Mouse (Mus musculus): ENCODE data around the gene Napepld. TPM values are rescaled to one million over a fixed set of nuclear protein-coding genes. Genes with fewer than 3 reads are reported as not detected.

Napepld gene
- 3.1 and 3.7 TPM in 2 replicates for polyA plus RNA-seq (2016; fragmentation: Nextera tagmentation; extraction: Ambion mirVana)

DNA sequence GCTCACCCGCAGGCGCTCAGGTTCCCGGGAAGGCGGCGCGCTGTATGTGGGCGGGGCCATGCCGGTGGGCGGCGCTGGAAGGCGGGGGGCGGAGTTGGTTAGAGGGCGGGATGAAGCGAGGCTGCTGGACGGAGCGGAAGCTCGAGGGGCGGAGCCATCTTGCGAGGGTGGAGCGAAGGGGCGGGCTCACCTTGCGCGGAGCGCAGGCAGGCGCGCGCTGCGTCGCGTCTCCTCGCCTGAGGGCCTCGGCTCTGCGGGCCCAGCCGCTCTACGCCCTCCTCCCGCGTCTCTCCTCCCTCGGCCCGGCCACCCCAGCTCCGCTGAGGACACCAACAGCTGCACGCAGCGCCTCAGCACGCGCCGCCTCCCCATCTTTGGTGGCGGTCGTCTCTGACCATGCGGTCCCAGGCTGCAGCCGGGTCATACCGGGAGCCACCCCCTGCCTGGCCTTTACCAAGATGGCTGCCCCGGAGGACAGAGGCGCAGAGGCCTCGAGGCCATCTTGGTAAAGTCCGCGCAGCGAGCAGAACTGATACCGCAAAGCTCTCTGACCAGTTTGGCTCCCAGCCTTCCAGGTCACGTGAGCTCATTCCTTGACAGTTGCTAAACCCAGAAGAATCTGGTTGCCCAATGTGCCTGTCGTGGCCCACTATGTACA, at the start of gene Napepld:
Napepld (minus strand) TSS at position 46 of the 658 bp plus-strand sequence.
- peak within 1 kb of the TSS; percentile 97 for H3K27ac ChIP-seq
- H3K4me1 ChIP-seq = no peaks in the 10 kb centered on the region
- under 1% methylated on average over 52 of the region's 59 CpGs for WGBS
- no peaks in the 10 kb centered on the region for H3K27me3 ChIP-seq (ENCODE audit: insufficient read depth, poor library complexity, severe bottlenecking)
- no peaks in the 10 kb centered on the region for H3K36me3 ChIP-seq
- H3K4me3 ChIP-seq = peak within 1 kb of the TSS; percentile 69
- DNase-seq (ENCODE audit: low spot score) = peak; percentile 99
- no peaks in the 10 kb centered on the region for H3K9me3 ChIP-seq

DNA sequence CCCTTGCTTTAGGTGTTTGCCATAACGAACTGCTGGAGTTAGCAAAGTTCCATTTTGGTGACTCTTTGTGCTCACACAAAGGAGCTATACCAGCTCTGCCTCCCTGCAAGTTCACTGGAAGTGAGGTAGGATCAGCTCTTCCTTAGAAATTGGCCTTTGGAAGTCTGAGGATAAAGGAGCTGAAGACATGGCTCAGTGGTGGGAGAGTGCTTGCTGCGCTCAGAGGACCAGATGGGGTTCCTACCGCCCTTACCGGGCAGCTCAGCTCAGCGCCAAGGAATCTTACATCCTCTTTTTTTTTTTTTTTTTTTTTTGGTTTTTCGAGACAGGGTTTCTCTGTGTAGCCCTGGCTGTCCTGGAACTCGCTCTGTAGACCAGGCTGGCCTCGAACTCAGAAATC, 44.8 kb upstream of the Napepld start:
- no peaks in the 10 kb centered on the region for H3K4me1 ChIP-seq
- no peak overlapping the region for H3K4me3 ChIP-seq
- H3K27ac ChIP-seq = no peak overlapping the region
- no peak for DNase-seq (ENCODE audit: low spot score)
- no peaks in the 10 kb centered on the region for H3K9me3 ChIP-seq
- WGBS = 95% methylated on average over 8 of the region's 8 CpGs
- H3K27me3 ChIP-seq (ENCODE audit: insufficient read depth, poor library complexity, severe bottlenecking) = no peaks in the 10 kb centered on the region
- peaks cover 98% of the 10 kb centered on the region for H3K36me3 ChIP-seq

DNA sequence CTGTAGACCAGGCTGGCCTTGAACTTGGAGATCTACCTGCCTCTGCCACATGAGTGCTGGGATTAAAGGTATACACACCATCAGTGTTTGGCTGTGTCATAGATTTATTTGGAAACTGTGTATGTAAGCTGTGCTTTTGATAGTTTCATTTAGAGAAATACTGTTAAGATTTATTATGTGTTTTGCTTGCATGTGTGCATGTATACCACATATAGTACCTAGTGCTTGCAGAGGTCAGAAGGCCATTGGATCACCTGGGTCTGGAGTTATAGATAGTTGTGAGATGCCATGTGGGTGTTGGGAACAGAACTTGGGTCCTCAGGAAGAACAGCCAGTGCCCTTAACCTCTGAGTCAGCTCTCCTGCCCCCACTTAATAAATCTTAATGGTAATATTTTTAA, 43.5 kb upstream of the Napepld start:
- no peak overlapping the region for H3K27ac ChIP-seq
- H3K9me3 ChIP-seq = no peaks in the 10 kb centered on the region
- H3K27me3 ChIP-seq (ENCODE audit: insufficient read depth, poor library complexity, severe bottlenecking) = no peaks in the 10 kb centered on the region
- H3K4me3 ChIP-seq = no peak overlapping the region
- no peaks in the 10 kb centered on the region for H3K4me1 ChIP-seq
- H3K36me3 ChIP-seq = peaks cover 95% of the 10 kb centered on the region
- no peak for DNase-seq (ENCODE audit: low spot score)

DNA sequence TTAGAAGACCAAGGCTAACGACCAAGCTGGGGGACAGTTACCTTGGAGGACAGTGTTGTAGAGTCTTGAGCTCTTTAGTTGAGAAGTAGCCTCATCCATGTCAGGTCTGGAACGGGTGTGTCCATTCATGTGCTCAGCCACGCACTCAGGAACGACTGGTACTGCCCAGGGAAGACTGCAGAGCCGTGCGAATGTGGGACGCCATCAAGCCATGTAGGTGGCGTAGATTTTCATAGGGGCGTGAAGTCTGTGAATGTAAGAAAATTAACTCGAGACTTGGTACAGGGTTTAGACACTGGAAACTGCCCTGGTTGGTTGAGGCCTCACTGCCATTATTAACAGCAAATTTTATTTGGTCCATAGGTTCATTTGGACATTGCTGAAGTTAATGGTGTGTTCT, 42.4 kb upstream of the Napepld start:
- H3K4me1 ChIP-seq = no peaks in the 10 kb centered on the region
- no peaks in the 10 kb centered on the region for H3K27me3 ChIP-seq (ENCODE audit: insufficient read depth, poor library complexity, severe bottlenecking)
- WGBS = 97% methylated on average over 10 of the region's 10 CpGs
- peaks cover 95% of the 10 kb centered on the region for H3K36me3 ChIP-seq
- no peak overlapping the region for H3K4me3 ChIP-seq
- DNase-seq (ENCODE audit: low spot score) = no peak
- no peak overlapping the region for H3K27ac ChIP-seq
- H3K9me3 ChIP-seq = no peaks in the 10 kb centered on the region

DNA sequence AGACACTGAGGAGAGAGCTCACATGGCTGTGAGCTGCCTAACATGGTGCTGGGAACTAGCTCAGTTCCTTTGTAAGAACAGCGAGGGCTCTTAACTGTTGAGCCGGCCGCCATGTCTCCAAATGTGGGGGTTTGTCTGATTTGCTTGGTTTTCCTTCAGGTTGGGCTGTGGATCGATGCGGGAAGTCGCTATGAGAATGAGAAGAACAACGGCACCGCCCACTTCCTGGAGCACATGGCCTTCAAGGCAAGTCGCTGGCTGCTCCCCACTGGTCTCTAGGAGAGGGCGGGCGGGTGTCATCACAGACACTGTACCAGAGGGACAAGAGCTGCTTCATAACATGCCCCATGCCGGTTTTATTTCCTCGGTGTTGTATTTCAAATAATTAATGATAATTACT, 38.7 kb upstream of the Napepld start:
- H3K4me3 ChIP-seq = no peak overlapping the region
- 90% methylated on average over 13 of the region's 13 CpGs for WGBS
- H3K36me3 ChIP-seq = peaks cover 58% of the 10 kb centered on the region
- H3K9me3 ChIP-seq = no peaks in the 10 kb centered on the region
- no peak overlapping the region for H3K27ac ChIP-seq
- H3K4me1 ChIP-seq = peaks cover 9% of the 10 kb centered on the region
- no peaks in the 10 kb centered on the region for H3K27me3 ChIP-seq (ENCODE audit: insufficient read depth, poor library complexity, severe bottlenecking)
- no peak for DNase-seq (ENCODE audit: low spot score)

DNA sequence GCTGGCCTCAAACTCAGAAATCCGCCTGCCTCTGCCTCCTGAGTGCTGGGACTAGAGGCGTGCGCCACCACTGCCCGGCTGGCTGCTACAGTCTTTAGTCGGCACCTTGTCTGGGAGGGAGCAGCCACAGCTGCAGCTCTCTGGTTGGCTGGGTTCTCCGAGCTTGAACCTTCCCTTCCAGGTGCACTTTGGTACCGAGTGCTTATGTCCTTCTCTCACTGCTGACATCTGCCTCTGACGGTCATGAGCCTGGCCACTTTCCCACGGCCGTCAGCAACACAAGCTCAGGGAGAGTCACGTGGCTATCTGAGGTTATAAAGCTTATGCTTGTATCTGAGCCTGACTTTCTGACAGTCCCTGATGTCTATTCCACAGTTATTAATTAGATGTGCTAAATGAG, 37.9 kb upstream of the Napepld start:
- WGBS = 92% methylated on average over 11 of the region's 11 CpGs
- Histone ChIP-seq H3K4me1 (peaks cover 9% of the 10 kb centered on the region), H3K27ac (no peak overlapping the region), H3K27me3 (ENCODE audit: insufficient read depth, poor library complexity, severe bottlenecking) (no peaks in the 10 kb centered on the region), H3K36me3 (peaks cover 51% of the 10 kb centered on the region), H3K9me3 (no peaks in the 10 kb centered on the region), H3K4me3 (no peak overlapping the region)
- DNase-seq (ENCODE audit: low spot score) = no peak

DNA sequence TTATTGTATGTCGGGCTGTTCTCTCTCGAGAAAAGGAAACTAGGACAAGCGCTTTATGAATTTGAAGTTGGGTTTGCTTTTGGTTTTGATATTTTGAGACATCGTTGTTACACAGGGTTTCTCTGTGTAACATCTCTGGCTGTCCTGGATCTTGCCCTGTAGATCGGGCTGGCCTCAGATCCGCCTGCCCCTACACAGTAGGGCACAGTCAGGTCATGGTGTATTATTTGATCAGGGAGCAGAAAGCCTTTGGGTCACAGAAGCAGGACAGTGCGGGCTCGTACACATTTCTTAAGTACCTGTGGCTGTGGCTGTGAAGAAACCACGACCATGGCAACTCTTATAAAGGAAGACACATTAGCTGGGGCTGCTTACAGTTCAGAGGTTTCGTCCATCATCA, 36.4 kb upstream of the Napepld start:
- WGBS = 26% methylated on average over 10 of the region's 10 CpGs
- Histone ChIP-seq H3K9me3 (no peaks in the 10 kb centered on the region), H3K27ac (peak overlapping the region; percentile 97), H3K36me3 (peaks cover 36% of the 10 kb centered on the region), H3K4me1 (peaks cover 9% of the 10 kb centered on the region), H3K27me3 (ENCODE audit: insufficient read depth, poor library complexity, severe bottlenecking) (no peaks in the 10 kb centered on the region), H3K4me3 (peak overlapping the region; percentile 95)
- no peak for DNase-seq (ENCODE audit: low spot score)

DNA sequence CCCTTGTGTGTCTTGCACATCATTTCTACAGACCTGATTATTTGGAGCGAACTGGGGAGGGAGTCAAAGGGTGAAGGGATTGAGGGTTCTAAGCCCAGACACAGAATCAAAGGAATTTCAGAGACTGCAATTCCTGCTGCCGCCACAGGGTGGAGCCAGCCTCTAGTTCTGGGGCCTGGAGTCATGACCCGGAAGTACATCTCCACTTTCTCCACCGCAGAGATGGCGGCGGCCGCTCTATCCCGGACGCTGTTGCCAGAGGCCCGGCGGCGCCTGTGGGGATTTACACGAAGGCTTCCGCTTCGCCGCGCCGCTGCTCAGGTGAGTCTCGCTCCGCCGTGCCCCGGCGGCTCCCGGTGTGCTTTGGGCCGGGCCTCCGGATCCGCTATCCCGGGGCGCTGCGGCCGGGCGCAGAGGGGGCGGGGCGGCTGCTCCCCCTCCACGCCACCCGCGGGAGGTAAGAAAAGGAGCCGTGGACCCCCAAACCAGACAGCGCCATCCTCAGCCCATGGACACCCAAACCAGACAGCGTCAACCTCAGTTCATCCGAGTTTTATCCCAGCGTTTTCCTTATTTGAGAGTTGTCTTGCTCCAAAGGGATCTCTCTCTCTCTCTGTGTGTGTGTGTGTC, 35.9 kb upstream of the Napepld start, which contains the start of gene Pmpcb:
Pmpcb (plus strand) TSS at position 186 of the 630 bp plus-strand sequence.
- peaks cover 31% of the 10 kb centered on the region for H3K36me3 ChIP-seq
- H3K27me3 ChIP-seq (ENCODE audit: insufficient read depth, poor library complexity, severe bottlenecking) = no peaks in the 10 kb centered on the region
- H3K4me3 ChIP-seq = peak within 1 kb of the TSS; percentile 95
- under 1% methylated on average over 42 of the region's 42 CpGs for WGBS
- peak; percentile 94 for DNase-seq (ENCODE audit: low spot score)
- H3K27ac ChIP-seq = peak within 1 kb of the TSS; percentile 97
- no peaks in the 10 kb centered on the region for H3K9me3 ChIP-seq
- H3K4me1 ChIP-seq = peaks cover 9% of the 10 kb centered on the region

DNA sequence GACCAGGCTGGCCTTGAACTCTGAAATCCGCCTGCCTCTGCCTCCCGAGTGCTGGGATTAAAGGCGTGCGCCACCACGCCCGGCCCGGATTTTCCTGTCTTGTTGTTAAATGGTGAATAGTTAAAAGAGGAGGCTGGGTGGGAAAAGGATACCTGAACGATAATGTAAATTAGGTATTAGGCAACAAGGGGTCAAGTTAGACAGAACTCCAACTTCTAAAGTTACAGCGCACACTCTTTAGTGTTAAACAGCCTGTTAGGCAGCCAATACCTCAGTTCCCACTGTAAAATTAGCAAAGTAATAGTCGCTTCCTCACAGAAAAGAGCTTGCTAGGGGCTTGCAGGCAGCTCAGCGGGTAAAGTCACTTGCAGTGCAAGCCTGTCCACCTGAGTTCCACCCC, 34.9 kb upstream of the Napepld start:
- H3K4me3 ChIP-seq = no peak overlapping the region
- H3K27ac ChIP-seq = no peak overlapping the region
- 73% methylated on average over 11 of the region's 11 CpGs for WGBS
- H3K9me3 ChIP-seq = no peaks in the 10 kb centered on the region
- H3K36me3 ChIP-seq = peaks cover 21% of the 10 kb centered on the region
- peaks cover 9% of the 10 kb centered on the region for H3K4me1 ChIP-seq
- DNase-seq (ENCODE audit: low spot score) = no peak
- H3K27me3 ChIP-seq (ENCODE audit: insufficient read depth, poor library complexity, severe bottlenecking) = no peaks in the 10 kb centered on the region

DNA sequence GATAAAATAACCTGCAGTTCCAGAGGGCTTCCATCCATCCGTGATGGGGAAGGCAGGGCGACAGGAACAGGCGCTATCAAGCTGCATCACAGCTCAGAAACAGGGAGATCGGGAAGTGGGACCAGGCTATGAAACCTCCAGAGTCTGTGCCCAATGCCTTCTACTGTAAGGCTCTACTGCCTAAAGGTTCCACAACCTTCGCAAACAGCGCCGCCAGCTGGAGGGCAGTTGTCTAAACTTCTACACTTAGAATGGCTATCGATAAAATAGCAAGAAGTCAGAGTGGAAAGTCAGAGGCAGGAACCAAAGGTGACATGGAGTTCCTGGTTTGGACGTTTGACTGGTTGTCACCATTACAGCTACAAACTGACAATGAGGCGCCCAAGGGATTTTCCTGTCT, 34.4 kb upstream of the Napepld start:
- Histone ChIP-seq H3K27ac (no peak overlapping the region), H3K27me3 (ENCODE audit: insufficient read depth, poor library complexity, severe bottlenecking) (no peaks in the 10 kb centered on the region), H3K36me3 (peaks cover 20% of the 10 kb centered on the region), H3K9me3 (no peaks in the 10 kb centered on the region), H3K4me3 (peak overlapping the region; percentile 40), H3K4me1 (peaks cover 9% of the 10 kb centered on the region)
- peak; percentile 84 for DNase-seq (ENCODE audit: low spot score)
- WGBS = 20% methylated on average over 10 of the region's 10 CpGs

DNA sequence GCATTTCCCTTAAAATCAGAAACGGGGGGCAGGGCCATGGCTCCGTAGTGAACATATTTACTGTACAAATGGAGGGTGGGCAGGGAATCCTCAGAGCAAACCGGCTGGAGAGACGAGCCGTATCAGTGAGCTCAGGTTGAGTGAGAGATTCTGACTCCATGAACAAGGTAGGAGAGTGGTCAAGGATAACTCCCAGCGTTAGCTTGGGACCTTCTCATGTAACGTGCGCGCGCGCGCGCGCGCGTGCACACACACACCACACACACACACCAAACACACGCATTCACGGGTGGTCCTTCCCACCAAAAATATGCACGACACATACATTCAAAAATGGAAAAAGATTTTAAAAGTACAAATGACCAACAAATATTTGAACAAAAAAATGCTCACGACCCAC, 33.9 kb upstream of the Napepld start:
- 77% methylated on average over 20 of the region's 20 CpGs for WGBS
- Histone ChIP-seq H3K27ac (no peak overlapping the region), H3K36me3 (peaks cover 15% of the 10 kb centered on the region), H3K9me3 (no peaks in the 10 kb centered on the region), H3K4me3 (peak overlapping the region; percentile 40), H3K4me1 (peaks cover 9% of the 10 kb centered on the region), H3K27me3 (ENCODE audit: insufficient read depth, poor library complexity, severe bottlenecking) (no peaks in the 10 kb centered on the region)
- DNase-seq (ENCODE audit: low spot score) = no peak

DNA sequence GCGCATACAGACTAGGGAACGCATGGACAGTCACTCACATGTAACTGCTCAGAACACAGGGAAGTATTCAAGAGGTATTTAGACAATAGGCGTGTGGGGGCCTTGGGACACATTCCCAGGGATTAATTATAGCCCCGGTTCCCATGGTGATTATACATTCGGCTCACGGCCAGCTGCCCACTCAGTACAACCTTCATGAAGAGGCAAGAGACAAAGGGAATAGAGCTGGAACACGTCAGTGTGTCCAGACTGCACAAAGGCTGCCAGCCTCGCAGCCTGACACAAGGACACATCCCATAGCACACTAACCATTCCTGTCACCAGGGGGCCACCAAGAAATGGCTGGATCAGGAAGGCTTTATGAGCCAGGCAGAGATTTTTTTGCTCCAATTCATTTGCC, 31.7 kb upstream of the Napepld start:
- 51% methylated on average over 8 of the region's 8 CpGs for WGBS
- peak; percentile 82 for DNase-seq (ENCODE audit: low spot score)
- Histone ChIP-seq H3K27ac (peak overlapping the region; percentile 47; the same call in 1 of the 2 replicates), H3K36me3 (no peaks in the 10 kb centered on the region), H3K9me3 (no peaks in the 10 kb centered on the region), H3K4me3 (no peak overlapping the region), H3K27me3 (ENCODE audit: insufficient read depth, poor library complexity, severe bottlenecking) (no peaks in the 10 kb centered on the region), H3K4me1 (peaks cover 4% of the 10 kb centered on the region)

DNA sequence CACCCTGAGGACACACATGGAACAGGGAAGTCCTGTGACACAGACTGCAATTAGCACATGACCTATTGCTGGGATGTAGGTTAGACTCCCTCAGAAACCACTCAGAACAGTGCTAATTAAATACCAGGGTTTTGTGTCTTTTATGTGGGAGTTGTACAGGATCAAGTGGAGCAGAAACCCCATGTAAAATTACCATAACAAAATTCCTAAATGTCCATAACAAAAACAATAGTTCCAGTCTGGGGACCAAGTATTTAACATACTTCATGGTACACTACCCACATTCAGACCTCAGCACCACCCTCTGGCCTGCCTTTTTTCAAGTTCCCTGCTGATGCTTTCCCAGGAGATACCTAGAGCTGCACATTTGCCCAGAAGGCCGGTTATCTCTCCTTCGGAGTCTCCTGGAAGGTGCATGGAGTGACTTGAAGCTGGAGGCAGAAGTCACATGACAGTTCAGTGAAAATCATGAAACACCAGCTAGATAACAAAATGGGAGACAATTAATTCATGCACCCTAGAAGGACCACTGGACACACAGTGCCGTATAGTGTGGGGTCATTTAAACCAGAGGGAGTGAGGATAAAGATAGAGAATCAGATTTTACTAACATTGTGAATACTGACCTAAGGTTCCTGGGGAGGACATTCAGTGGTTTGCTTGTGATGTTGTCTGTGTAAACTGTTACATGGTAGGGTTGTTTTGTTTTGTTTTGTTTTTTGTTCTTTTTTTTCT, 31.1 kb upstream of the Napepld start:
- no peak for DNase-seq (ENCODE audit: low spot score)
- 78% methylated on average over 3 of the region's 3 CpGs for WGBS
- H3K27ac ChIP-seq = peak overlapping the region; percentile 47; the same call in 1 of the 2 replicates

More for the DNA sequence above, 31.1 kb upstream of the Napepld start:
- no peaks in the 10 kb centered on the region for H3K27me3 ChIP-seq (ENCODE audit: insufficient read depth, poor library complexity, severe bottlenecking)
- no peaks in the 10 kb centered on the region for H3K36me3 ChIP-seq
- H3K4me1 ChIP-seq = no peaks in the 10 kb centered on the region; the same call in 1 of the 2 replicates
- H3K4me3 ChIP-seq = no peak overlapping the region
- no peaks in the 10 kb centered on the region for H3K9me3 ChIP-seq

Measured in heart, embryonic 10.5 days (tissue).